Mouse (Mus musculus): ENCODE results near the gene Parp8. TPM values are rescaled to one million over a fixed set of nuclear protein-coding genes. Genes with fewer than 3 reads are reported as not detected.
A peak's percentile ranks its signal among the peaks of the same experiment; 100 is the strongest.

The Parp8 gene
- polyA plus RNA-seq, 1 experiment from 2014 or later, result 50.6 TPM

DNA sequence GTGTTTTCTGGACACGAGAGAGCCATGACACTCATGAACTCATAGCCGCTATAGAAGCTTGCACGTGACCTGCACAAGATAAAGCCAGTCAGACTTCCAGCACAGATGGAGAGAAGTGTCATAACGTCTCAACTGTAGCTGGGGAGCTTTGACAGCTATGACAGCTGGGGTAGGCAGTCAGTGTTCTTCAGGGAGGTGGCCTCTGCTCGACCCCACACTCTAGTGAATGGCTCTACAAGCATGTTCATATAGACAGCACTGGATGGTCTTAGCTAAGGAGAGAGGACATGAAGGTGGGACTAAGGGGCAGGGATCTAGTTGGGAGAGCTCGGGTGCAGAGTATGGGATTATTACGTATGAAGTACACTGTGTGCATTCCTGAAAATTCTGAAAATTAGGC is 143.1 kb downstream of the Parp8 start:
- 0 out of 2 replicates have a peak, but pooled peaks have one; percentile 32 for ATAC-seq (ENCODE audit: low read depth)
- no peaks in the 10 kb centered on the region for H3K36me3 ChIP-seq (ENCODE audit: control insufficient read depth, insufficient read depth, low read length)
- whole genome bisulfite sequencing, result 87% methylated on average over 7 of the region's 7 CpGs
- H3K9me3 ChIP-seq (ENCODE audit: control insufficient read depth, low read length), result no peaks in the 10 kb centered on the region
- no peaks in the 10 kb centered on the region for H3K27me3 ChIP-seq (ENCODE audit: control insufficient read depth, insufficient read depth, low read length)
- H3K4me2 ChIP-seq (ENCODE audit: low read depth, low read length), result no peak overlapping the region
- no peak overlapping the region for H3K27ac ChIP-seq (ENCODE audit: low read depth, low read length)
- no peak overlapping the region for H3K9ac ChIP-seq (replicated peaks; ENCODE audit: low read depth, low read length)
- H3K4me3 ChIP-seq (ENCODE audit: low read depth, low read length), result no peak overlapping the region
- H3K4me1 ChIP-seq (ENCODE audit: control insufficient read depth, insufficient read depth, low read length), result no peaks in the 10 kb centered on the region

GRCm38 (mm10) chr13:116879580-116880192 is 145.7 kb downstream of the Parp8 start:
- 68% methylated on average over 10 of the region's 10 CpGs for WGBS
- H3K9me3 ChIP-seq (ENCODE audit: control insufficient read depth, low read length), result no peaks in the 10 kb centered on the region
- no peaks in the 10 kb centered on the region for H3K36me3 ChIP-seq (ENCODE audit: control insufficient read depth, insufficient read depth, low read length)
- no peak overlapping the region for H3K4me3 ChIP-seq (ENCODE audit: low read depth, low read length)
- H3K27ac ChIP-seq (ENCODE audit: low read depth, low read length), result no peak overlapping the region
- no peak overlapping the region for H3K4me2 ChIP-seq (ENCODE audit: low read depth, low read length)
- no peak overlapping the region for H3K9ac ChIP-seq (replicated peaks; ENCODE audit: low read depth, low read length)
- no peaks in the 10 kb centered on the region for H3K27me3 ChIP-seq (ENCODE audit: control insufficient read depth, insufficient read depth, low read length)
- 0 out of 2 replicates have a peak, but pooled peaks have one; percentile 45 for ATAC-seq (ENCODE audit: low read depth)
- no peaks in the 10 kb centered on the region for H3K4me1 ChIP-seq (ENCODE audit: control insufficient read depth, insufficient read depth, low read length)

GRCm38 (mm10) chr13:116870221-116870620 is 155.1 kb downstream of the Parp8 start:
- no peak overlapping the region for H3K4me3 ChIP-seq (ENCODE audit: low read depth, low read length)
- no peak overlapping the region for H3K9ac ChIP-seq (replicated peaks; ENCODE audit: low read depth, low read length)
- ATAC-seq (ENCODE audit: low read depth), result no peak
- H3K4me1 ChIP-seq (ENCODE audit: control insufficient read depth, insufficient read depth, low read length), result no peaks in the 10 kb centered on the region
- H3K9me3 ChIP-seq (ENCODE audit: control insufficient read depth, low read length), result no peaks in the 10 kb centered on the region
- no peak overlapping the region for H3K27ac ChIP-seq (ENCODE audit: low read depth, low read length)
- H3K4me2 ChIP-seq (ENCODE audit: low read depth, low read length), result no peak overlapping the region
- no peaks in the 10 kb centered on the region for H3K27me3 ChIP-seq (ENCODE audit: control insufficient read depth, insufficient read depth, low read length)
- 63% methylated on average over 1 of the region's 1 CpGs for WGBS
- H3K36me3 ChIP-seq (ENCODE audit: control insufficient read depth, insufficient read depth, low read length), result peaks cover 12% of the 10 kb centered on the region; the same call in 1 of the 2 replicates

GRCm38 (mm10) chr13:116843937-116844336 is 181.4 kb downstream of the Parp8 start:
- no peak for ATAC-seq (ENCODE audit: low read depth)
- H3K36me3 ChIP-seq (ENCODE audit: control insufficient read depth, insufficient read depth, low read length), result no peaks in the 10 kb centered on the region
- H3K4me2 ChIP-seq (ENCODE audit: low read depth, low read length), result no peak overlapping the region
- H3K9me3 ChIP-seq (ENCODE audit: control insufficient read depth, low read length), result no peaks in the 10 kb centered on the region
- no peak overlapping the region for H3K27ac ChIP-seq (ENCODE audit: low read depth, low read length)
- H3K27me3 ChIP-seq (ENCODE audit: control insufficient read depth, insufficient read depth, low read length), result no peaks in the 10 kb centered on the region
- no peak overlapping the region for H3K4me3 ChIP-seq (ENCODE audit: low read depth, low read length)
- H3K4me1 ChIP-seq (ENCODE audit: control insufficient read depth, insufficient read depth, low read length), result no peaks in the 10 kb centered on the region
- 83% methylated on average over 5 of the region's 5 CpGs for WGBS
- no peak overlapping the region for H3K9ac ChIP-seq (replicated peaks; ENCODE audit: low read depth, low read length)

DNA sequence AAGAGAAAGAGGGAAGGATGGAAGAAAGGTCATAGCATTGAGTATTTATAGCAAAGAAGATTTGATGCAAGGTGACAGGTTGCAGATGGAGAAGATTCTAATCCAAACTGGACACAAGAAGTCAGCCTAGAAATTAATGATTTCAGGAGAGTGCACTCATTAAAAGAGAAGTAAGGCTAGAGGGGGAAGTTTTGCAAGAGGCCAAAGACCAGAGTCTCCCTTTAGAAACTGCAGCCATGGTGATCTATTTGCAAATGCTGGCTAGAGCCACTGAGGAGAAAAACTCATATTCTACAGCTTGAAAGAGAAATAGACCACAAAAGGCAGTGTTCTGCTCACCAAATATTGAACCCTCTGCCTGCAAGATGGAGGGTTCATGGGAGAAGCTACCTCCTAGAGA is 194.4 kb downstream of the Parp8 start:
- no peak overlapping the region for H3K9ac ChIP-seq (replicated peaks; ENCODE audit: low read depth, low read length)
- no peaks in the 10 kb centered on the region for H3K36me3 ChIP-seq (ENCODE audit: control insufficient read depth, insufficient read depth, low read length)
- H3K4me1 ChIP-seq (ENCODE audit: control insufficient read depth, insufficient read depth, low read length), result 0 out of 2 replicates have a peak, but pooled peaks cover 2% of the 10 kb centered on the region
- no peak overlapping the region for H3K4me2 ChIP-seq (ENCODE audit: low read depth, low read length)
- no peak overlapping the region for H3K27ac ChIP-seq (ENCODE audit: low read depth, low read length)
- no peak overlapping the region for H3K4me3 ChIP-seq (ENCODE audit: low read depth, low read length)
- no peaks in the 10 kb centered on the region for H3K9me3 ChIP-seq (ENCODE audit: control insufficient read depth, low read length)
- ATAC-seq (ENCODE audit: low read depth), result no peak
- H3K27me3 ChIP-seq (ENCODE audit: control insufficient read depth, insufficient read depth, low read length), result no peaks in the 10 kb centered on the region

DNA sequence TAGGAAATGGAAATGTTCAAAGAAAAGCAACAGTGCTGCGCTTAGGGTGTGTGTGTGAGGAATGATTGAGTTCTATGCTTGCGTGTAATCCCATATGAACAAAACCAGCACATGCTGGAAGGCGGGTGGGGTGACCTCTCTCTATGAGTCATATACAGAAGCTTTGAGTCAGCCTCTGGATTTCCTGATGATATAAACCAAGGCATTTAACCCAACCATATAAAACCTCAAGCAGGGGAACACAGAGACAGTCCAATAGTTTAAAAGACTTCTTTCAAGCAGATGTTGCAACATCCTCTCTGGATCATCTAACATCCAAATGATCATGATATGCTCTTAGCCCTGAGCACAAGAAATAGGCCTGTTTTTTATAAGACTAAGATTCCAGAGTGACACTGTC is 196.3 kb downstream of the Parp8 start:
- Histone ChIP-seq H3K4me1 (ENCODE audit: control insufficient read depth, insufficient read depth, low read length) (0 out of 2 replicates have a peak, but pooled peaks cover 2% of the 10 kb centered on the region), H3K9ac (replicated peaks; ENCODE audit: low read depth, low read length) (no peak overlapping the region), H3K36me3 (ENCODE audit: control insufficient read depth, insufficient read depth, low read length) (no peaks in the 10 kb centered on the region), H3K4me3 (ENCODE audit: low read depth, low read length) (no peak overlapping the region), H3K4me2 (ENCODE audit: low read depth, low read length) (no peak overlapping the region), H3K27me3 (ENCODE audit: control insufficient read depth, insufficient read depth, low read length) (no peaks in the 10 kb centered on the region), H3K9me3 (ENCODE audit: control insufficient read depth, low read length) (no peaks in the 10 kb centered on the region), H3K27ac (ENCODE audit: low read depth, low read length) (no peak overlapping the region)
- no peak for ATAC-seq (ENCODE audit: low read depth)
- WGBS, result 95% methylated on average over 3 of the region's 3 CpGs

DNA sequence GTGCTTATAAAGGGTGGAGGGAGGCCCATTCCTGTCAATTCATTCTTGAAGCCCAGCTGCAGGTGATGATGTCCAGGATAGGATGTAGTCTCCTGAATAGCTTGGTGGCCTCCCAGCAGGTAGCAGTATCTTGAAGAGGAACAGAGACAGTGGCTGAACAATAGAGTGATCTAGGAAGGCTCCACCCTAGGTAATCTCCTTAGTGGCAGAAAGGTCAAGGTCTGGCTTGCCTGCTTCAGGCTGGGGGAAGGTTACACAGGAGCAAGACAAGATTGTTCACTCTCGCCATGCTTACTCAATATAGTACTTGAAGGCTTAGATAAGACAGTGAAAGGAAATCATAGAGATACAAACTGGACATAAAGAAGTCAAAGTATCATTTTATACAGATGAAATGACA is 213.9 kb downstream of the Parp8 start:
- Histone ChIP-seq H3K9me3 (ENCODE audit: control insufficient read depth, low read length) (no peaks in the 10 kb centered on the region), H3K4me1 (ENCODE audit: control insufficient read depth, insufficient read depth, low read length) (no peaks in the 10 kb centered on the region), H3K27me3 (ENCODE audit: control insufficient read depth, insufficient read depth, low read length) (no peaks in the 10 kb centered on the region), H3K4me3 (ENCODE audit: low read depth, low read length) (no peak overlapping the region), H3K9ac (replicated peaks; ENCODE audit: low read depth, low read length) (no peak overlapping the region), H3K27ac (ENCODE audit: low read depth, low read length) (no peak overlapping the region), H3K4me2 (ENCODE audit: low read depth, low read length) (no peak overlapping the region), H3K36me3 (ENCODE audit: control insufficient read depth, insufficient read depth, low read length) (no peaks in the 10 kb centered on the region)
- 70% methylated on average over 1 of the region's 1 CpGs for WGBS
- ATAC-seq (ENCODE audit: low read depth), result no peak

Other genes with a start within 250 kb of the Parp8 start
- gene Emb, start 183.0 kb upstream of the Parp8 start, polyA plus RNA-seq (2014; fragmentation: Nextera tagmentation; extraction: Ambion mirVana), result 10.1 and 15.2 TPM in 2 replicates
- gene Gm17509, start 195.5 kb upstream of the Parp8 start, polyA plus RNA-seq (2014; fragmentation: Nextera tagmentation; extraction: Ambion mirVana), result 0.66 and 0.71 TPM in 2 replicates